Mouse (Mus musculus) 3T3-L1 (cell line): ENCODE results near the gene Arhgap6.

ENCODE experiments used
- DNase-seq: peaks from one replicate; pipeline ENCODE4 v3.0.0-alpha.2; 2015; ENCODE audit warnings: low read depth, low spot score

Gene Arhgap6

DNA sequence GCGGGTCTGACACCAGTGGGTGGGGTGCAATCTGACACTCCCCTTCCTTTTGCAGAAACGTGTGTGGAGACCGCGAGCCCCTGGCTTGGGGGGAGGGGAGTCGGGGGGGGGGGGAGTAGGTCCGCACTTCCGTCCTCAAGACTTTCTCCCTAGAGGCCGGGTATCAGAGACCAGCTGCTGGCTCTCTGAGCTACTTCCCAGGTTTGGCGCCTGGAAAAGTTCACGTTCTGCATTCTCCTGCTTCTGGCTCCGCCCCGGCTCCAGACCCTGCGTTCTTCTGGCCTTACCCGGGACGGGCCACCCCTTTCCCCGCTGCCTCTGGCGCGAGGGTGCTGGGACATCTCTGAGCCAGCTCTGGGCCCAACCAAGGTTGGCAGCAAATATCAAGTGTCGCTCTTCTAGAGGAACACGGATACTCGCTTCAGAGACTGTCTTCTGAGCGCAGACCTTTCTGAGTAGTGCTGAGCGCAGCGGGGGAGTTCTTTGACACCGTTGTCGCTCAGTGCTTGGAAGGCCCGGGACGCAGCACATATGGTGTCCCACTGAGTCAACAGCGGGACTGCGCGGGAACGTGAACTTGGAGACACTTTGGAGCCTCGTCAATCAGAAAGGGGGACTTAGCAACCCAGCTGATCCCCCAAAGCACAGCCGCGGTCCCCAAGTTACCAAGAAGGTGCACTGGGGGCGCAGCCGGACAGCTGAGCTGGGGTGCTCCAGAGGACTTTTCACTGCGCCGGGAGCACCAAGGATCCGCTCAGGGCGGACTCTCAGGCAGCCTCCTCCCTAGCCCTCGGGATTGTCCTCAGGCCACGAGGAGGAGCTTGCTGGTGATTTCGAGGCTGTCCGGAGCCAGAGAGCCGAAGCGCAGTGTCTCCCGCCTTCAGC is at the start of gene Arhgap6:
TSS of gene Arhgap6 (plus strand) at position 126 of the 885 bp plus-strand sequence.
- no peak for DNase-seq

- DNase-seq: peak; percentile 68
Observed at GRCm38 (mm10) chrX:168747011-168747410, 47.9 kb upstream of the Arhgap6 start.

DNA sequence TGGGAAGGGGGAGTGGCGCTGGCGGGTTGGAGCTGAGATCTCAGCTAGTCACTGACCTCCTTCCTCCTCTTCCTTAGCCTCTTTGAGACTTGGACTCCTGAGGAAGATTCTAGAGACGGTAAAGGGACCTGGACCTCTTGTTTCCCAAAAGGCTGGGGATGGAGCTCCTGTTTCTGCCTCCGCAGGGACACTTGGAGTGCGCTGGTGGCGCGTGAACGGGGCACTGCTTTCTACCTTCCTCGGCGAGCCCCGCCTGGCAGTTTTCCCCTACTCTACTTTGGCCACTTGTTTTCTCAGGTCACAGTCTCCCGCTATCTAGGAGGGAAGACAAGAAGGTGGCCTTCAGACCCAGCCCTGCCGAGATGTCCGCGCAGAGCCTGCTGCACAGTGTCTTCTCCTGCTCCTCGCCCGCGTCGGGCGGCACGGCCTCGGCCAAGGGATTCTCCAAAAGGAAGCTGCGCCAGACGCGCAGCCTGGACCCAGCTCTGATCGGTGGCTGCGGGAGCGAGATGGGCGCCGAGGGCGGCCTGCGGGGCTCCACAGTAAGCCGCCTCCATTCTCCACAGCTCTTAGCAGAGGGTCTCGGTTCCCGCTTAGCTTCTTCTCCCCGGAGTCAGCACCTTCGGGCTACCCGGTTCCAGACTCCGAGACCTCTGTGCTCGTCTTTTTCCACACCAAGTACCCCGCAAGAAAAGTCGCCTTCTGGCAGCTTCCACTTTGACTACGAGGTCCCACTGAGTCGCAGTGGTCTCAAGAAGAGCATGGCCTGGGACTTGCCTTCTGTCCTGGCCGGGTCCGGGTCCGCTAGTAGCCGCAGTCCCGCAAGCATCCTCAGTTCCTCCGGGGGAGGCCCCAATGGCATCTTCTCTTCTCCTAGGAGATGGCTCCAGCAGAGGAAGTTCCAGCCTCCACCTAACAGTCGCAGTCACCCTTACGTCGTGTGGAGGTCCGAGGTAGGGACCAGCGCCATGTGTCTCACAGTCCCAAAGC is 1.3 kb downstream of the Arhgap6 start:
- no peak for DNase-seq

DNA sequence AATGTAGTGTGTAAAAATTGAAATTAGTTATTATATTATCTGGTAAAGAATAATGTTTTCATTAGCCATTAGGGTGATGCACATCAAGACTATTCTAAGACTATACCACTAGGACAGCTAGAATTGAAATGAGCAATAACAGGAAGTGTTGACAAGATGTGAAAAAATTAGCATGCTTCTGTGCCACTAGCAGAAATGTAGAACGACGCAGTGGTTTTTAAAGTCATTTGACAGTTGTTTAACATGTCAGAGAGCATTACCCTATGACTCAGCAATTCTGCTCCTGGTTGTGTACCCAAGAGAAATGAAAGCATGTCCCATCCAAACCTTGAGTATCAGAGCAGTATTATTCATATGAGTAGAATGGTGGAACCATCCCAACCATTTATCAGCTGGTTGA is 9.8 kb downstream of the Arhgap6 start:
- no peak for DNase-seq

DNA sequence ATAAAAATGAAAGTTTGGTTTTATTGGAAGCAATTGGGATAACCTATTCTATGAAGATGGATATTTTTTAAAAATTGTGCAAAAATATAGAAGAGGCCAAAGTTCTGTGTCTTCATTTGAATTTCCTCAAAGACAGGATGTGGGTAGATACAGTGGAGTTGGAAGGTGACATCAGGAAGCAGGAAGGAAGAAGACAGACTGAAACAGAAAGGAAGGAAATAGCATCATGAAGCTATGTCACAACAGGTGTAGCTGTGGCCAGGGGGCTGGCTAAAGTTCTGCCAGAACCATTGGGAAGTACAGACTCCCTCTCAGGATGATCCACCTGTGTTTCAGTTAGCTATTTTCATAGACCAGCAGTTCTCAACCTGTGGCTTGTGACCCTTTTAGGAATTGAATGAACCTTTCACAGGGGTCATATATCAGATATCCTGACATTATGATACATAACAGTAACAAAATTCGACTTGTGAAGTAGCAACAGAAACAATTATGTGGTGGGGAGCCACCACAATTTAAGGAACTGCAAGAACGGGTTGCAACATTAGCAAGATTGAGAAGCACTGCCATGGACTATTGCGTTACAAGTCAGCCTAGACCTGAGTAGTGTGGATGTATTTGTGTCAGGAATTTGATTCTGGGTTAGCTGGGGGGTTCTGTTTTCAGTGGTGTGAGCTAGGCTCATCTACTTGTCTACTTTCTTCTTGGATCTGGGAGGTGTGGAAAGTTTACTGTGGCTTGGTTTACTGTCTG is 15.8 kb downstream of the Arhgap6 start:
- no peak for DNase-seq

DNA sequence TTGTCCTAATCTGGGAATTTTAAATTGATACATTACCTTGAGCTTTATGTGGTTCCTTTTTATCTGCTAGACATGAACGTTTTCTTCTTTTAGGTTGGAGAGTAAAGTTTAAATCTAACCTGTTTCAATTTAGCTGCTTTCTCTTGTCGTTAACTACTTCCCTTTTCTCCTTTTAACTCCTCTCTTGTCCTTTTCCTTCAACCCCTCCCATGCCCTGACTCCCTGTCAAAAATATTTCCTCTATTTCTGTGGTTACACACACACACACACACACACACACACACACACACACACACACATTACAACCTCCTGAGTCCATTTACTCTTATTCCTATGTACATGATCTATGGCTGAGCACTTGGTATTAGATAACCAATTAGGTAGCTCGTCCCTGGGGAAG is 24.0 kb downstream of the Arhgap6 start:
- DNase-seq: no peak

- DNase-seq: no peak
Observed at GRCm38 (mm10) chrX:168824166-168824565, 29.3 kb downstream of the Arhgap6 start.

DNA sequence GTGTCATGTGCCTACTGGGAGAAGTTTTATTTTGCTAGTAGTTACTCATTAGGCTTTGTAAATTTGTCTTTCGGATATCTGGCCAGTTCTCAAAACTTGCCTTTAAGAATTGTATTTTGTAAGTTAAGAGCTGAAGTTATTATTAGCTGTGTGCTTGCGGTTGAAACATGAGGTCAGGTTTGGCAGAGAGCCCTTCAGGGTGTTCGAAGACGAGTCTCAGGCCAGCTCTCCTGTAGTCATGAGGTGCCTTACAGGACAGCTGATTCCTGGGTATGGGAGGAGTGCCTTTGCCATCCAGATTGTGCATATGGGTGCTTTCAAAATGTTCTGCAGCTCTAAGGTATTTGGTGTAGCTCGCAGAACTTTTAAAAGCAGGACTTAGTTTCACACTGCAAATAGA is 37.4 kb downstream of the Arhgap6 start:
- no peak for DNase-seq

DNA sequence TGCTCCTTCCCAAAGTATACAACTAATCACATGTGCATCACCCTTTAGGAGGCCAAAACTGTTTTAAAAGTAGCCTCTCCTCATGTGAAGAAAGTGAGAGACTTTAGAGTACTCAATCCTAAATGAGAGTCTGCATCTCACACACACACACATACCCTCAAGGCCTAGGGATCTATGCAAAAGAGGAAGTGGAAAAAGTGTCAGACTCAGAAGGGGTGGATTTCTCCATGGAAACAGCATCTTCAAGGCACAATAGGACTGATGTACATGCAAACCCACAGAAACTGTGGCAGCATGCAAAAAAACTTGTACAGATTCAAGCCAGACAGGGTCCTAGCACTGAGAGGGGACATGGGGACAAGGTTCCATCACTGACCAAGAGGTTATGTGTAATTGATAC is 53.2 kb downstream of the Arhgap6 start:
- DNase-seq: no peak

- no peak for DNase-seq
Observed at GRCm38 (mm10) chrX:168874688-168875087, 79.8 kb downstream of the Arhgap6 start.

- DNase-seq: no peak
Observed at GRCm38 (mm10) chrX:168903557-168903956, 108.7 kb downstream of the Arhgap6 start.

GRCm38 (mm10) chrX:168904086-168904485 is 109.2 kb downstream of the Arhgap6 start:
- DNase-seq: peak; percentile 37

GRCm38 (mm10) chrX:168907586-168907985 is 112.7 kb downstream of the Arhgap6 start:
- no peak for DNase-seq

DNA sequence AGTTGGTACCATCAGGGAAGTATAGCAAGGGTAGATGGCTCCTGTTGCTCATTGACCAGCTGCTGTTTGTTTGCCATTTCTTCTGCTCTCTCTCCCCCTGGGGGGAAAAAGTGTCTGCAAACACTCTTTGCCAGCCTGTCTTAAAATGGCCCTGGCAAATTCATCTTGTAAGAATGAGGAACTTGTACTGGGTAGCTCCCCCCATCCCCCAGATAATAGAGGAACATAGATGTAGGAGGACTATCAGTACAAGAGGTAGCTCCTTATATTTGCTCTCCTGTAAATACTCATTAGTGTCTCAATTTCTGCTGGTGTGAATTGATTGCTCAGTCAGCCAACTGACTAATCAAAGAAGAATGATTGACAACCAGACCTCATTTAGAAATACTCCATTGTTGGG is 118.6 kb downstream of the Arhgap6 start:
- no peak for DNase-seq

DNA sequence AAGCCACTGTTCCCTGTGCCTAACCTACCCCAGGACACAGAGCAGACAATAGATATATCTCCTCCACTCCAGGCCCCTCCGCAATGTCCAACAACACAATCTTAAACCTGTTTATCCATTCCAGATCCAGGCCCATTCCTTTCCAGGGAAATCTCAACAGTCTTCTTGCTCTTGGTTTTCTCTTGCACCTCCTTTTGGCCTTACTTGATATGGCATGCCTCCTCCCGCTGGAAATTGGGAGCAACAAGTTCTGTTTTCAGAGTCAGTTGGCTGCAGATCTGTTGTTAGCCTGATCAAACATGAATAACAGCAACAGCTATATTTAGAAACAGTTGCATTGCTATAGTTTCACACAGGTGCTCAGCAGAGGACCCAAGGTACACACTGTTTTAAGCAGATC is 126.0 kb downstream of the Arhgap6 start:
- DNase-seq: no peak

- DNase-seq: peak; percentile 36
Observed at GRCm38 (mm10) chrX:168932420-168932819, 137.5 kb downstream of the Arhgap6 start.

DNA sequence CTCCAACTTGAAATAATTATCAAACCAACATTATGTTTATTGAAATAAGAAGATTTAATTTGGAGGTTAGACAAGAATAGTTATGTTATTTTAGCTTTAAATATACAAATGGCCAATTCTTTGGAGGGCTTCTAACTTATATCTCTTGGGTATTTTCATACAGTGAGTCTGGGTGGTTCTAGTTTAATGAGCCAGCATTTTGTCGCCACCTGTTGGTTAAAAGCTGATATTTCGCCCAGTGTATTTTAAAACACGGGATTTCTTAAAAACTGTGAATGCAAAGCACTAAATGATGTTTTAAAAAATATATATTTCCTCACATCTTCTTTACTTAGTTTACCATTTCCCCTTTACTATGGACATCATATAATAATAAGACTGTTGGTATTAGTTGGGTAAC is 140.5 kb downstream of the Arhgap6 start:
- peak; percentile 66 for DNase-seq

DNA sequence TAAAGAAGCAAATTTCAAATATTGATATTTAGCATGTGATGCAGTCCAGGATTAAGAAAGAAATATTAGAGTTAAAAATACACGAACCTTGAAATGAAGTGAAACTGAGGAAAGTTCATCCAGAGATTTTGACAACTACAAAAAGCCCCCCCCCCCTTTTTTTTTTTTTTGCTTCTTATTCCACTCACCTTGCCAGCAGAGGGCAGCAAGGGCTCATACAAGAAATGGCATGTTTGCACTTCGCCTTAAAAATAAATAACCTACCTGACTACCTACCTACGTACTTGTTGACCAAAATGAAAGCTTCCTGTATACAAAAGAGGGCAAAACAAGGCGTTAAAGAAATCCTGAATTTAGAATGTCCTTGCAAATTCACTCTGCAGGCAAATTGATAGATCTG is 143.0 kb downstream of the Arhgap6 start:
- peak; percentile 45 for DNase-seq

DNA sequence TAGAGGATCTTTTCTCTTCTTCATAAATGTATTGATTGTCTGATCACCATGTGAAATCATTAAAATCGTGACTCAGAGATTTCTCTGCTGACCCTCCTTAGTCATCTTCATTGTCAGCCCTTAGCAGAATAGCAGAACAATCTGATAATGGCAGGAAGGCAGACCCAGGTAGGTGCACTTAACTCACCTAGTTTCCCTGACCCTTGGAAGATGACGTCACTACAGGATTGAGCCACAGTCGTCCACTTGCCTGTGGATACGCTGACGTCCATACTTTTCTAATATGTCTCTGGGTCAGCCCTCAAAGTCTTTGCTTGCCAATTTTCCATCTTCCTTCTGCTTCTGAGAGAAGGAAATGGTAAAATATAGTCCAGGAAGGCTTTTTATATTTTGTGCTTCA is 146.8 kb downstream of the Arhgap6 start:
- no peak for DNase-seq

DNA sequence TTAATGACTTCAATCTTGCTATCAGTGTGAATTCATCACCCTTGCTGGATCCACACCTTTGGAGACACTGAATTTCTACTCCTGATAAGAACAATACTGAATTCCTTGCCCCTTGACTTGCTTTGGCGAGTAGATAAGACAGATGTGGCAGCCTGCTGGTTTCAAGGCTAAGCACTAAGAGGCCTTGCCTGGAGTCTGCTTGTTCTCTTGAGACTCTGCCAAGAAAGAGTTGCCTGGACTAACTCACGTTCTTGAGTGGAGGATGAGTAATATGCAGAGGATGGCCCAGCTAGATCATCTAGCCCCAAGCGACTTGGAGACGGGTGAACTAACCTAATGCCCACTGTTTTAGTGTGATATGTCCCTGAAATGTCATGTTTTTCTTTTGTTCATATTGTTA is 148.3 kb downstream of the Arhgap6 start:
- peak; percentile 52 for DNase-seq

DNA sequence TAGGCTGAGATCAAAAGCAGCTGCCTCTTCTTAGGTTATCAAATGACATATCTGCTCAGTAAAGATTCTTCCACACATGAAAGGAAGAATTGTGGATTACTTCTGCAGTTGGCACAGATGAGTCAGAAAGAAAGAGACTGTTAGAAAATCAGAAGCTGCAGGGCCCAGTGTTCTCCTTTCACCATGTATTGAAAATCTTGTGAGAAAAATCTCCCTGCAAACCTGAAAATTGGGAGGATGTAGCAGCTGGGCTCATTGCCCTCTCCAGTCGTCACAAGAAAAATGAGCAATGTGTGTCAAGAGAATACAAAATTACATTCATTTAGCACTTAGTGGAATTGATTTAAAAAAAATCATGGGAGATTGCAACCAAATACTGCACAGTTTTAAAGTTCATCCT is 180.5 kb downstream of the Arhgap6 start:
- no peak for DNase-seq

- peak; percentile 66 for DNase-seq
Observed at GRCm38 (mm10) chrX:168977776-168978175, 182.9 kb downstream of the Arhgap6 start.
